Mouse (Mus musculus) cortical plate, adult 2 months (tissue): ENCODE measurements at regions not wholly inside any gene's neighbourhood (a gene's known extent, or its start where the extent isn't known, plus 50 kb on each side); places are given as distances from the start of the nearest gene placed in this dataset.

ENCODE experiments used
- CTCF ChIP-seq: fragments of 200-500 bp; IDR thresholded peaks from 2 replicates; pipeline ENCODE4 v1.5.1; 2011; ENCODE audit warnings: mild to moderate bottlenecking, control low read depth, low read length; ENCODE audit not compliant: insufficient read depth; ENCODE audit errors: extremely low read depth
- POLR2A ChIP-seq: fragments of 200-500 bp; IDR thresholded peaks from 2 replicates; pipeline ENCODE4 v1.6.1; 2011; ENCODE audit warnings: mild to moderate bottlenecking, low read length, control low read depth; ENCODE audit not compliant: insufficient read depth; ENCODE audit errors: extremely low read depth

DNA sequence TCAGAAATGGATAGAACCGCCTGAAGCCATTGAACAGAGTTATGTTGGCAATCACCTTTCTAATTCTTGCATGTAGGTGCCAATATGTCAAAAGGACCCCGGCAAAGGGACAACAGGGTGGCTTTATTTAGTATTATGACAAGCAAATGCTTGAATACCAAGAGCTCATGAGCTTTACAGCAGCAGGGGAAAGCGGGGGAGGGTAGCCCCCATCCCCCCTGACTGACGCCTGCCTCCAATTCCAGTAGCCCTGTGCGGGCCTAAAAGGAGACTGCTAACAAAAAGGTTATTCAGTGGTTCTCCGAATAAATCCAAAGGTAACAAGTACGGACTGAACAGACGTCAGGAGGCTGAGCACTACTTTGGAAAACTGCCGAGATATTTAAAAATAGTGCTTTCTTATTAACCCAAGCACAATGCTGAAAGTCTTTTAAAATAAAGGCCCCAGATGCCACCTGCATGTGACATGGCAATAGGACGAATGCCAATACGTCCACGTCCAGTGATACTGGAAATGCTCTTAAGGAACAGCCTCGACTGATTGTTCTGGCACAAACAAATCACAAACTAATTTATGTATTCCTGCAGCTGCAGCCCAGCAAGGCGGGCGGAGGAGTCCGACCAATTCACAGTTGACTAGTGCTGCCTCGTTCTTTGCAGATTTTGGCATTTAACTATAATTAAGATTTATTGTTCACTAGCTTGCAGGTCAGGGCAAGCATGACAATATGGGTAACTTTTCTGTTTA lies 771.7 kb upstream of the Car8 start:
- no peak for TF ChIP-seq POLR2A
- TF ChIP-seq CTCF = no peak
